Mouse (Mus musculus) neural tube, embryonic 12.5 days (tissue): ENCODE measurements around the gene B4galt5. TPM values are rescaled to one million over a fixed set of nuclear protein-coding genes. Genes with fewer than 3 reads are reported as not detected.

Source experiments
- ATAC-seq: fragments of 200-750 bp; cut with Nextera tagmentation; 2 replicates; pipeline ENCODE4 v1.8.0; 2017; ENCODE audit warnings: low read depth, mild to moderate bottlenecking, moderate TSS enrichment, moderate library complexity; ENCODE audit not compliant: low FRiP score
- H3K27ac ChIP-seq: fragments of 300-500 bp; sonication (generic); 2 replicates; pipeline ENCODE4 v1.5.1; 2016
- H3K27me3 ChIP-seq: fragments of 300-500 bp; sonication (generic); replicated peaks from 2 replicates; pipeline ENCODE4 v1.6.1; 2016; ENCODE audit warnings: mild to moderate bottlenecking
- H3K36me3 ChIP-seq: fragments of 300-500 bp; sonication (generic); 2 replicates; pipeline ENCODE4 v1.6.1; 2016; ENCODE audit warnings: mild to moderate bottlenecking
- H3K4me1 ChIP-seq: fragments of 300-500 bp; sonication (generic); 2 replicates; pipeline ENCODE4 v1.6.1; 2016
- H3K4me2 ChIP-seq: fragments of 300-500 bp; sonication (generic); replicated peaks from 2 replicates; pipeline ENCODE4 v1.6.1; 2016; ENCODE audit warnings: mild to moderate bottlenecking
- H3K4me3 ChIP-seq: fragments of 300-500 bp; sonication (generic); 2 replicates; pipeline ENCODE4 v1.5.1; 2016
- H3K9ac ChIP-seq: fragments of 300-500 bp; sonication (generic); 2 replicates; pipeline ENCODE4 v1.6.1; 2016; ENCODE audit warnings: mild to moderate bottlenecking
- H3K9me3 ChIP-seq: fragments of 300-500 bp; sonication (generic); 2 replicates; pipeline ENCODE4 v1.6.1; 2016; ENCODE audit warnings: mild to moderate bottlenecking
- WGBS: fragments of 180-500 bp; shearing (Covaris S2); methylation state at CpG from one replicate; pipeline ENCODE4 v1.1.7; 2016; 5-methylcytosine and 5-hydroxymethylcytosine counted together
- polyA plus RNA-seq: library from polyadenylated mRNA; unstranded; fragments of >200 nt; fragmentation: Nextera tagmentation; extraction: Ambion mirVana; gene quantifications from 2 replicates; pipeline ENCODE4 v1.2.1, GENCODE M21; 2016

B4galt5 gene
- polyA plus RNA-seq, 1 experiment from 2014 or later, result 24.4 TPM

DNA sequence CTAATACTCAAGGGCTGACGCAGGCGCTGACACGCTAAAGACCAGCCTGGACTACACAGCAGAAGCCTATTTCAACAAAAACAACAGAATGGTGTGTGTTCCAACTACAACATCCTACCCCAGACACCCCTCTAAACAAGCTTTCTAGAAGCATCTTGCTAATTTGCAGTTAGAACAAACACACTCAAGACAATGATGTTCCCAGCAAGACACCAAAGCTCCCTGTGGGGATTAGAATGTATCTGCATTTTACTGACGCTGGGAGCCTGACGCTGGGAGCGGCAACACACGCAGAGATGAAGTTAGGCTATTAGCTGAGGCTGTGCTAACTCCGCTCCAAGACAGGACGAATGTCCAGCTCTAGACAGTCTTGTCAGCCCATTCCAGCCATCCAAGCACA, 22.4 kb downstream of the B4galt5 start:
- H3K4me1 ChIP-seq, result peaks cover 32% of the 10 kb centered on the region
- no peak for ATAC-seq
- 52% methylated on average over 9 of the region's 9 CpGs for WGBS
- H3K4me3 ChIP-seq, result no peak overlapping the region
- no peak overlapping the region for H3K27ac ChIP-seq
- no peak overlapping the region for H3K9ac ChIP-seq
- H3K36me3 ChIP-seq, result no peaks in the 10 kb centered on the region
- no peaks in the 10 kb centered on the region for H3K27me3 ChIP-seq
- no peak overlapping the region for H3K4me2 ChIP-seq
- no peaks in the 10 kb centered on the region for H3K9me3 ChIP-seq

DNA sequence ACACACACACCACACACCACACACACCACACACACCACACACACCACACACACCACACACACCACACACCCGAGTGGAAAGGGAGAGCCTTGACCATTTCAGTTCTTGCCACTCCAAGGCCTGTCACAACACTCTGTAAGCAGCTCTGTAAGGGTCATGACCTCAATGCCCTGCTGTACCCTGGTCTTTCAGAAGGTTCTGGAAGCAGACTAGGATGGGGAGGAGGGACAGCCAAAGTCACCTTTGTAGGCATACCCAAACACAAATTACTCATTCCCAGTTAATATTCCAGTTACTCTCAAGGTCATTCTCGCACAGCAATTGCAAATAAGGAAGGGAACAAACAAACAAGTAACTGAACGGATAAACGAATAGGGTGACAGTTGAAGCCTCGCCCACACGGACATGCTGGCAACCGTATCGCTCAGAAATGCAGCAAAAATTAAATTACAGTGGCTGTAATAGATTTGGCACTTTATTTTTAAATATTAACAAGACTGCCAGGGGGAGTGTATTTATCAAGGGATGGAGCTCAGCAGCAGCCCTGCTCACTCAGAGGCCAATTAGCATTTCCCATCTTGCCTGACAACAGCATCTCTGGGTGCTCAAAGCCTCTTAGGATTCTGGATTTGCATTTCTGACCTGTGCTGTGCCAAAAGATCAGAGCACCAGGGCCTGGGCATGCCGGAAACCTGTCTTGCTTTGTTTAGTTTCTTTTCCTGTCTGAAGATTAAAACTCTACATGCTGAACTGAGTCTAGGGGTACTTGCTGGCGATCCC, 24.6 kb downstream of the B4galt5 start:
- Histone ChIP-seq H3K4me2 (no peak overlapping the region), H3K4me3 (no peak overlapping the region), H3K36me3 (no peaks in the 10 kb centered on the region), H3K4me1 (peaks cover 18% of the 10 kb centered on the region; the same call in 1 of the 2 replicates), H3K9ac (no peak overlapping the region), H3K9me3 (no peaks in the 10 kb centered on the region), H3K27me3 (no peaks in the 10 kb centered on the region), H3K27ac (no peak overlapping the region)
- no peak for ATAC-seq
- 85% methylated on average over 10 of the region's 10 CpGs for WGBS

GRCm38 (mm10) chr2:167323116-167323515, 25.9 kb downstream of the B4galt5 start:
- Histone ChIP-seq H3K4me1 (peaks cover 18% of the 10 kb centered on the region), H3K4me2 (no peak overlapping the region), H3K4me3 (no peak overlapping the region), H3K9me3 (no peaks in the 10 kb centered on the region), H3K27ac (no peak overlapping the region), H3K9ac (no peak overlapping the region), H3K36me3 (no peaks in the 10 kb centered on the region), H3K27me3 (no peaks in the 10 kb centered on the region)
- WGBS, result 73% methylated on average over 3 of the region's 3 CpGs
- ATAC-seq, result no peak

GRCm38 (mm10) chr2:167321372-167321771, 27.6 kb downstream of the B4galt5 start:
- Histone ChIP-seq H3K9me3 (no peaks in the 10 kb centered on the region), H3K4me1 (peaks cover 13% of the 10 kb centered on the region; the same call in 1 of the 2 replicates), H3K36me3 (no peaks in the 10 kb centered on the region), H3K4me3 (no peak overlapping the region), H3K4me2 (no peak overlapping the region), H3K9ac (no peak overlapping the region), H3K27ac (no peak overlapping the region), H3K27me3 (no peaks in the 10 kb centered on the region)
- ATAC-seq, result no peak
- WGBS, result 88% methylated on average over 8 of the region's 8 CpGs

GRCm38 (mm10) chr2:167318981-167319380, 30.0 kb downstream of the B4galt5 start:
- no peak overlapping the region for H3K9ac ChIP-seq
- H3K27me3 ChIP-seq, result no peaks in the 10 kb centered on the region
- no peaks in the 10 kb centered on the region for H3K36me3 ChIP-seq
- 50% methylated on average over 5 of the region's 5 CpGs for WGBS
- H3K27ac ChIP-seq, result no peak overlapping the region
- ATAC-seq, result no peak
- H3K4me1 ChIP-seq, result peaks cover 16% of the 10 kb centered on the region
- H3K4me3 ChIP-seq, result no peak overlapping the region
- H3K4me2 ChIP-seq, result no peak overlapping the region
- no peaks in the 10 kb centered on the region for H3K9me3 ChIP-seq

- no peak for ATAC-seq
- Histone ChIP-seq H3K27me3 (no peaks in the 10 kb centered on the region), H3K27ac (no peak overlapping the region), H3K4me3 (no peak overlapping the region), H3K36me3 (no peaks in the 10 kb centered on the region), H3K4me2 (no peak overlapping the region), H3K4me1 (peaks cover 25% of the 10 kb centered on the region), H3K9ac (no peak overlapping the region), H3K9me3 (no peaks in the 10 kb centered on the region)
- WGBS, result 78% methylated on average over 3 of the region's 3 CpGs
Measured at GRCm38 (mm10) chr2:167316724-167317187, 32.2 kb downstream of the B4galt5 start.

DNA sequence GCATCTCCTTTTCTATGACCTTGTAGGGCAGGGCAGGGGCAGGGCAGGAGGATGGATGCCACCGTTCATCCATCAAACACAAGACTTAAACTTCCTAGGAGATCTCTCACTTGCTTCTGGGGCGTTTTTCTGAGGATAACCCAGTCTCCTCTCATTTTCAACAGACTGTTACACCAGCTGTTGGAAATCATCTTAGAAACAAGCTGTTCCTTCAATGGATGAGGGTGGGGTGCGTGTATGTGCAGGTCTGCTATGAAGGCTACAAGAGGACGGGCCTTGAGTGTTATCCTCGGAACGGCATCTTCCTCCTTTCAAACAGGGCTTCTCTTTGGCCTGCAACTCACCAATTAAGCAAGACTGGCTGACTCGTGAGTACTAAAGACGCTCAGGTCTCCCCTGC, 34.5 kb downstream of the B4galt5 start:
- Histone ChIP-seq H3K9me3 (no peaks in the 10 kb centered on the region), H3K36me3 (peaks cover 7% of the 10 kb centered on the region), H3K4me3 (no peak overlapping the region), H3K4me2 (no peak overlapping the region), H3K27ac (peak overlapping the region; percentile 26; the same call in 1 of the 2 replicates), H3K4me1 (peaks cover 25% of the 10 kb centered on the region), H3K9ac (no peak overlapping the region), H3K27me3 (no peaks in the 10 kb centered on the region)
- 84% methylated on average over 8 of the region's 8 CpGs for WGBS
- ATAC-seq, result no peak

- peak; percentile 48; the same call in 1 of the 2 replicates for ATAC-seq
Measured at GRCm38 (mm10) chr2:167313501-167314326, 35.3 kb downstream of the B4galt5 start.

DNA sequence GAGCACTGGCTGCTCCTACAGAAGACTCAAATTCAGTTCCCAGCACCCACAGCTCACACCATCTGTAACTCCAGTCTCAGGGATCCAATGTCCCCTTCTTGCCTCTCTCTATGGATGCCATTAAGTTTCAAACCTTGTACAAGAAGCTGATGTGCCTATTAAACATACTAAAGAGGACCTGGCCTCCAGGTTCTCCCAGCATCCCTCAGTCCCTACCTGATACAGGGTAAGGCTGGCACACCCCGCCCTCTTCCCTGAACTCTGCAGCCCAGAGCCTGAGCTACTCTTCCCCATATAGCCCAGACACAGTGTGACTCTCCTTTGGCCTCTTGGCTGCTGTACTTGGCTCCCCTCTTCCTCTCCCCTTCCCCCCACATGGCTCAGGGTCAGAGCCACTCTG, 38.9 kb downstream of the B4galt5 start:
- Histone ChIP-seq H3K9ac (no peak overlapping the region), H3K36me3 (peaks cover 37% of the 10 kb centered on the region), H3K4me1 (peaks cover 26% of the 10 kb centered on the region), H3K9me3 (no peaks in the 10 kb centered on the region), H3K27me3 (no peaks in the 10 kb centered on the region), H3K27ac (no peak overlapping the region), H3K4me3 (no peak overlapping the region), H3K4me2 (no peak overlapping the region)
- 93% methylated on average over 1 of the region's 1 CpGs for WGBS
- no peak for ATAC-seq

More at GRCm38 (mm10) chr2:167313501-167314326, 35.3 kb downstream of the B4galt5 start:
- Histone ChIP-seq H3K27ac (peak overlapping the region; percentile 26; the same call in 1 of the 2 replicates), H3K4me3 (no peak overlapping the region), H3K4me2 (no peak overlapping the region), H3K9me3 (no peaks in the 10 kb centered on the region), H3K4me1 (peaks cover 25% of the 10 kb centered on the region), H3K9ac (no peak overlapping the region), H3K36me3 (peaks cover 15% of the 10 kb centered on the region), H3K27me3 (no peaks in the 10 kb centered on the region)
- 62% methylated on average over 13 of the region's 13 CpGs for WGBS

DNA sequence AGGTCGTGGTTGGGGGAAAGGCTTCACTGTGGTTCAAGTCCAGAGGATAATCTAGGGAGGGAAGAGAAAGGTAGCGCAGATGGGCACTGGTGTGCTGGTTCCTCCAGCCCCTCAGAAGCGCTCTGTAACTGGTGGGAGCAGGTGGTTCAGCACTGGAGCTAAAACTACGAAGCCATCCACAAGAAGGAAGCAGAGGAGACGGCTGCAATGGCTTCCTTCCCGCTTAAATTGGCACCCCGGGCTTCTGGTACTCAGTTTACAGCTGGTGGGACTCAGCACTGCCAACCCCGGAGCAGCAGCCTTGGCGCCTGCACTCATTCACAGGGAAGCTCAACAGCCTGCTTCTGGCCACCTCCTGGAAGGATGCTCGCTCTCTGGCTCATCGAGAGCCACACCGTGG, 39.7 kb downstream of the B4galt5 start:
- no peaks in the 10 kb centered on the region for H3K27me3 ChIP-seq
- H3K36me3 ChIP-seq, result peaks cover 37% of the 10 kb centered on the region
- H3K9ac ChIP-seq, result no peak overlapping the region
- no peak overlapping the region for H3K4me2 ChIP-seq
- no peak overlapping the region for H3K4me3 ChIP-seq
- ATAC-seq, result no peak
- no peaks in the 10 kb centered on the region for H3K9me3 ChIP-seq
- H3K4me1 ChIP-seq, result peaks cover 20% of the 10 kb centered on the region
- no peak overlapping the region for H3K27ac ChIP-seq
- WGBS, result 86% methylated on average over 12 of the region's 12 CpGs

GRCm38 (mm10) chr2:167307716-167308115, 41.3 kb downstream of the B4galt5 start:
- 64% methylated on average over 12 of the region's 12 CpGs for WGBS

More at GRCm38 (mm10) chr2:167307716-167308115, 41.3 kb downstream of the B4galt5 start:
- H3K27ac ChIP-seq, result no peak overlapping the region; the same call in 1 of the 2 replicates
- no peaks in the 10 kb centered on the region for H3K9me3 ChIP-seq
- H3K36me3 ChIP-seq, result peaks cover 47% of the 10 kb centered on the region
- H3K9ac ChIP-seq, result 0 out of 2 replicates have a peak overlapping the region, but pooled peaks have one; percentile 30
- 0 out of 2 replicates have a peak overlapping the region, but pooled peaks have one; percentile 4 for H3K4me2 ChIP-seq
- no peak overlapping the region for H3K4me3 ChIP-seq
- peaks cover 8% of the 10 kb centered on the region; the same call in 1 of the 2 replicates for H3K4me1 ChIP-seq
- H3K27me3 ChIP-seq, result no peaks in the 10 kb centered on the region
- no peak for ATAC-seq
